Mouse (Mus musculus) heart, adult 2 months (tissue): ENCODE measurements around the gene Krt20.

ENCODE experiments used
- CTCF ChIP-seq: fragments of 200-600 bp; IDR thresholded peaks from 2 replicates; pipeline ENCODE4 v1.8.1; 2022; ENCODE audit warnings: antibody characterized with exemption, mild to moderate bottlenecking, moderate library complexity
- EP300 ChIP-seq: fragments of 200-500 bp; IDR thresholded peaks from 2 replicates; pipeline ENCODE4 v1.6.1; 2011; ENCODE audit warnings: low read depth, low read length, control low read depth; ENCODE audit not compliant: insufficient read depth
- POLR2A ChIP-seq: fragments of 200-500 bp; IDR thresholded peaks from 2 replicates; pipeline ENCODE4 v1.6.1; 2011; ENCODE audit warnings: mild to moderate bottlenecking, low read depth, low read length, control low read depth; ENCODE audit not compliant: insufficient read depth

DNA sequence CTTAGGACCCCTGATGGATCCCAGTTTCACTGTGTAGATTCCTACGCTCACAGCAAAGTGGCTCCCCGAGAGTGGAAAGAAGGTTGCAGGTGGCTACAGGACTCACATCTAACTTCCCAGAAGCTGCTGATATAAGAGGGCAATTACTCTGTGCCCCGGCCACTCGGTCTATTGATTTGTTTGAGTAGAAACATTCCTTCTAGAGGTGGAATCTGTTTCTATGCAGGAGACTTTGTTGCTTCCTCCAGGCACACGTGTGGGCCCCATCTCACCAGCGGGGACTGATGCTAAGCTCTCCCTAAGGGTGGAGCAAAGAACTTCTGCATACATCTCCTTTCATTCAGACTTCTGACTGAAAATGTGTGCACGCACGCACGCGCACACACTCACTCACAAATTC lies 1.5 kb upstream of the Krt20 start:
- TF ChIP-seq POLR2A (no peak), CTCF (no peak), EP300 (no peak)
